Comparison of ENCODE assay signal across 14 mouse cellular contexts in the genomic region with DNA sequence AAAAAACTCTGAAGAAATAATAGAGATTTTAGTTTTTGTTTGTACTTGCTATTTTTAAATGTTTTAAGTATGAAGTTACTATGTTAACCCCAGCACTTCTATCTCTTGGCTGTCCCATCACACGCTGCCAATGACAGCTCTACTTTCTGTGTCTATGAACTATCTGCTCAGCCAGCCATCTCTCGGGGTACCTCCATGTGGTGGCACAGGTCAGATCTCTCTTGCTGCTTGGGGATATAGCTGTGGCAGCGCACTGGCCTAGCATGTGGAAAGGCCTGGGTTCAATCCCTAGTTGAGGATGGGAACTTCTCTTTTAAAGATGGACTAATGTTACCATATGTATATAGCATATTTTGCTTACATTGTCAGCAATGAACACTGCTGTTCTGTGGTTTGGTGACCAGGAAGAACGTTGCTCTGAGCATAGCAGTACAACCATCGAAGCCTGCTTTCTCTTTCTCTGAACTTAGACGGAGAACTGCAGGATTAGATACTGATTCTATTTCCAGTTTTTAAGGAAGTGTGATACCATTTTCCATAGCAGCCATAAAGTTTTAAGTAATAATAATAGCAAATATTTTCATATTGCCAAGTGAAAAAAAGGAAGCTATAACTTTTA.
DNase-seq lines count a peak whose midpoint lies in the region; ATAC-seq and TF ChIP-seq lines count a peak whose summit lies in the region.
"Had no signal": no experiment of that assay in that cellular context is flagged by ENCODE, and none has a peak within 500 bp of the region (broad histone marks: within the 10 kb centered on the region; RNA-seq: fewer than 3 reads in every experiment).

No protein-coding gene starts in this region.

- no peak for ATAC-seq in kidney, embryonic 14.5 days (ENCODE audit: low FRiP score, low TSS enrichment)
- ATAC-seq: midbrain, embryonic 16.5 days had no signal

- peak overlapping the region; percentile 36; the same call in 1 of the 2 replicates for H3K27ac ChIP-seq in kidney, adult 2 months (ENCODE audit: insufficient read depth, low read depth, low read length)
- H3K27ac ChIP-seq in kidney, embryonic 14.5 days (ENCODE audit: low read depth, low read length), result no peak overlapping the region; the same call in 1 of the 2 replicates
- peak overlapping the region; percentile 31; the same call in 1 of the 2 replicates for H3K27ac ChIP-seq in thymus, adult 2 months (ENCODE audit: control insufficient read depth, insufficient read depth, low read length)
- H3K27ac ChIP-seq: hindbrain, embryonic 14.5 days; limb, embryonic 13.5 days; neural tube, embryonic 13.5 days had no signal

- no peaks in the 10 kb centered on the region for H3K36me3 ChIP-seq in kidney, adult 2 months (ENCODE audit: control insufficient read depth, insufficient read depth, low read length)
- H3K36me3 ChIP-seq in kidney, embryonic 14.5 days (ENCODE audit: control insufficient read depth, insufficient read depth, low read length), result no peaks in the 10 kb centered on the region
- H3K36me3 ChIP-seq in thymus, adult 2 months (ENCODE audit: control insufficient read depth, insufficient read depth, low read length), result no peaks in the 10 kb centered on the region
- H3K36me3 ChIP-seq: neural tube, embryonic 13.5 days had no signal

- no peaks in the 10 kb centered on the region for H3K27me3 ChIP-seq in kidney, adult 2 months (replicated peaks; ENCODE audit: control insufficient read depth, insufficient read depth, low read length)
- H3K27me3 ChIP-seq in kidney, embryonic 14.5 days (ENCODE audit: control insufficient read depth, insufficient read depth, low read length), result no peaks in the 10 kb centered on the region
- H3K27me3 ChIP-seq in thymus, adult 2 months (ENCODE audit: control insufficient read depth, insufficient read depth, low read length), result no peaks in the 10 kb centered on the region
- H3K27me3 ChIP-seq: limb, embryonic 13.5 days; neural tube, embryonic 13.5 days had no signal

- H3K9me3 ChIP-seq in kidney, embryonic 14.5 days (ENCODE audit: control insufficient read depth, low read length), result no peaks in the 10 kb centered on the region
- H3K9me3 ChIP-seq: limb, embryonic 13.5 days; neural tube, embryonic 13.5 days had no signal

- H3K4me1 ChIP-seq in kidney, adult 2 months (ENCODE audit: control insufficient read depth, insufficient read depth, low read length), result peaks cover 6% of the 10 kb centered on the region; the same call in 1 of the 2 replicates
- peaks cover 33% of the 10 kb centered on the region for H3K4me1 ChIP-seq in kidney, embryonic 14.5 days (ENCODE audit: control insufficient read depth, insufficient read depth, low read length)
- peaks cover 32% of the 10 kb centered on the region for H3K4me1 ChIP-seq in thymus, adult 2 months (replicated peaks; ENCODE audit: control insufficient read depth, insufficient read depth, low read length)

- TF ChIP-seq CTCF in kidney, adult 2 months (conservative IDR thresholded peaks at IDR 0.05; ENCODE audit: insufficient read depth, insufficient read length, low read depth, low read length), result no peak
- TF ChIP-seq CTCF in thymus, adult 2 months (IDR thresholded peaks at IDR 0.05; ENCODE audit: borderline replicate concordance, control insufficient read depth, extremely low read depth, insufficient read depth, low read length, poor library complexity), result no peak

- 80% methylated on average over 6 of the region's 6 CpGs for WGBS in kidney, adult 2 months
- WGBS in kidney, embryonic 14.5 days, result 90% methylated on average over 6 of the region's 6 CpGs
- 47% methylated on average over 6 of the region's 6 CpGs for WGBS in thymus, adult 2 months

- no peak overlapping the region for H3K9ac ChIP-seq in kidney, embryonic 14.5 days (ENCODE audit: low read depth, low read length)
- H3K9ac ChIP-seq: hindbrain, embryonic 14.5 days; limb, embryonic 13.5 days; neural tube, embryonic 13.5 days had no signal

- no peak overlapping the region for H3K4me2 ChIP-seq in kidney, embryonic 14.5 days (replicated peaks; ENCODE audit: low read depth, low read length)
- H3K4me2 ChIP-seq: hindbrain, embryonic 14.5 days; limb, embryonic 13.5 days; neural tube, embryonic 13.5 days had no signal

- no peak for TF ChIP-seq POLR2A in kidney, adult 2 months (IDR thresholded peaks at IDR 0.05; ENCODE audit: low read depth, low read length)
- no peak for TF ChIP-seq POLR2A in thymus, adult 2 months (IDR thresholded peaks at IDR 0.05; ENCODE audit: control insufficient read depth, extremely low read depth, insufficient read depth, low read length, poor library complexity)

- H3K4me3 ChIP-seq in kidney, adult 2 months (ENCODE audit: insufficient read depth, low read depth, low read length), result no peak overlapping the region
- H3K4me3 ChIP-seq in kidney, embryonic 14.5 days (ENCODE audit: low read length), result no peak overlapping the region
- no peak overlapping the region for H3K4me3 ChIP-seq in thymus, adult 2 months (ENCODE audit: control insufficient read depth, insufficient read depth, low read length)
- H3K4me3 ChIP-seq: limb, embryonic 13.5 days; neural tube, embryonic 13.5 days had no signal

- no peak for DNase-seq in kidney, adult 2 months
- no peak for DNase-seq in thymus, adult 2 months
- no peak for DNase-seq in thymus, postnatal 14 days
- peak; percentile 29 for DNase-seq in induced T-regulatory cell, adult 2 months (ENCODE audit: low read depth)
- no peak for DNase-seq in embryo, embryonic 10 days (ENCODE audit: low spot score)
- DNase-seq in frontal cortex, postnatal 10 days (ENCODE audit: low spot score in 2 of 2), result no peak
- DNase-seq: adrenal gland, postnatal 14 days; cerebellum, adult 11 months; layer of hippocampus, postnatal 36 days had no signal
